Mouse (Mus musculus): ENCODE results near the gene Plpp7.

The Plpp7 gene

DNA sequence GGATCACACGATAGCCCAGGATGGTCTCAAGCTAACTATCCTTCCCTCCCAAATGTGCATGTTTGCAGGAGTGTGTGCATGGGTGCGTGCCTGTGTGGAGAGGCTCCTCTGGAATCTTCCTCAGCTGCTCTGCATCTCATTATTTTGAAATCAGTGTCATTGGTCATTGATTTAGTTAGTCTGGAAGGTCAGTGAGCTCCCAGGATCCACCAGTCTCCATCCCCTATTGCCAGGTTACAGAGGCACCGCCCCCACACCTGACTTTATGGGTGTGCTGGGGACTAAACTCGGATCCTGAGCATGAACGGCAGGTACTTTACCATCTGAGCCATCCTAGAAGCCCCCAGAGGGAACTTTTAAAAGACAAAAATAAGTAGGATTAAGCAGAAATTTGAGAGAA is 7.6 kb downstream of the Plpp7 start:
- no peak for DNase-seq (ENCODE audit: low read depth, low spot score)

DNA sequence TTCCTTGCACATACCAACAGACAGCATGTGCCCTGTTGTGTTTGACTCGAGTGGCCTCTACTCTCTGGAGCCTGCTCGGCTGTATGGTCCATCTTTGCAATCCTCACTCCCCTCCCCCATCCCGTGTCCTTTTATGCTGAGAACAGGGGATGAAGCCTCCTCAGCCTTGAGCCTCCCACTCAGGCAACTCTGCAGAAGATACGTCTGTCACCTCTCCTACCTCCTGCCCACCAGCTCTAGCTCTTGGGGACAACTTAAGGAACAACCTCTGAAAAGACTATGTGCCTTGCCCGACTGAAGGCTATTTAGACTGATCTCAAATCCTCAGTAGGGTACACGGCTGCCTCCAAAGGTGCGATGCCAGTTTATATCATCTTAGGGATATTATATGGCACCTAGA is 8.2 kb downstream of the Plpp7 start:
- no peak for DNase-seq (ENCODE audit: low read depth, low spot score)

DNA sequence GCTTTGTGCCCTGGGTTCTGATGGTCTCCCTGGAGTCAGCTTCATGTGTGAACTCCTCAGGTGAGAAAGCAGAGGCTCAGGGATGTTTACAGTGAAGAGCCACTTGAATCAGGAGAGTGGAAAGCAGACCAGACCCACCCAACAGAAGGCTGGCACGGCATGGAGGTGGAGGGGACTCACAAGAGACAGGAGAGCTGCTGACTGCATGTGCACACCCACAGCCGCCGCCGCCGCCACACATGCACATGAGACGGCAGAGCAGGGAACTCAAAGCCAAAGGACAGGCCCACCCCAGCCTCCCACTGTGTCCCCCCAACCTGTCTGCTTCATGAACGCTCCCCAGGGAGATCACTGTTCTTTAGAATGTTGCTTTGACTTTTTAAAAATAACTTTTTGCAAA is 8.8 kb downstream of the Plpp7 start:
- DNase-seq (ENCODE audit: low read depth, low spot score), result no peak

DNA sequence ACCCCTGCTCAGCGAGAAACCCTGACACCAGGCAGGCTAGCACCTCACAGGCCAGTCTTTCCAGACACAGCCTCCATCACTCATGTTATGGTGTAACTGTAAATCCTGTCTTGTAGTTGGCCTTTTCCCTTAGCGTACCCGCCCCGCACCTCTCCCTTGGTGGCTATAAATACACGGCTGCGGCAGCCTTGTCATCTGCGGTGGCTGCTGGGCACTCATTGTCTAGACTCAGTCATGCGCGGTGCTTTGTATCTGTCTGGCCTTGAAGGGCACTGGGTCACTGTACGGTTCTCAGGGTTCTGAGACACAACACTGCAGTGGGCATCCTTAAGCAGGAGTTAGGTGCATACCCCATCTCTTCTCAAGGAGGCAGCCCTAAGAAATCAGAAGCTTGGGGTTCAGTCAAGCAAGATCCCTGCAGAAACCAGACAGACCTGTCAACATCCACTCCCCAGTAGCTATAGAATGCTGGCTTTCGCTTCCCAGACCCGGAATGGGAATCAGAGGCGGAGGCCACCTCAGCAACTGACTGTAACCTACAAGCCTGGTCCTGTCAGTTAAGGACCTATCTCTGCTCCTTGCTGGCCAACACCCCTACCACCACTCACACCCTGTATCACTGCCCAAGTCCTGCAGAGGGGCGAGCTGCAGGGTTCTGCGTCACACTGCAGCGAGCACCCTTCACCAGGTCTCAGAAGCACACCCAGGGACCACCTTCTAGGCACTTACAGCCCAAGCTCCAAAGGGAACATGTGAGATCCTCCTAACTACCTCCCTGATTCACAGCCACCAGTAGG is 10.0 kb downstream of the Plpp7 start:
- DNase-seq (ENCODE audit: low read depth, low spot score), result no peak

DNA sequence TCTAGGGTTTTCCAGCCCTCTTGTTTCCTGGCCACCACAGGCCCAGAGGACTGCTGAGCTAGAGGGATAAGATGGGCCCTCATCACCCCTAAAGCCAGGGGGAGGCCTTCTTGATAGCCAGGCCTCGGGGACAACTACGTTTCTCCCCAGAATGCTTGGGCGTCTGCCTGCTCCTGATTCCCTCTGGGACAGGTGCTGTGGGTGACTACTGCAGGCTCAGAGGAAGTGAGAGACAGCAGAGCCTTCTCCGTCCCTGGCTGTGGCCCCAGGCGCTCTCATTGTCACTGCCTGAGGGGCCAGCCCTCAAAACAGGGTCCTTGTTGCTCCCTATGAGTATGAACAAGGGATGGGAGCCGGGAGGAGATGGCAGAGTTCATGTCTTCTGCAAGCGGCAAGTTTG is 10.6 kb downstream of the Plpp7 start:
- no peak for DNase-seq (ENCODE audit: low read depth, low spot score)

DNA sequence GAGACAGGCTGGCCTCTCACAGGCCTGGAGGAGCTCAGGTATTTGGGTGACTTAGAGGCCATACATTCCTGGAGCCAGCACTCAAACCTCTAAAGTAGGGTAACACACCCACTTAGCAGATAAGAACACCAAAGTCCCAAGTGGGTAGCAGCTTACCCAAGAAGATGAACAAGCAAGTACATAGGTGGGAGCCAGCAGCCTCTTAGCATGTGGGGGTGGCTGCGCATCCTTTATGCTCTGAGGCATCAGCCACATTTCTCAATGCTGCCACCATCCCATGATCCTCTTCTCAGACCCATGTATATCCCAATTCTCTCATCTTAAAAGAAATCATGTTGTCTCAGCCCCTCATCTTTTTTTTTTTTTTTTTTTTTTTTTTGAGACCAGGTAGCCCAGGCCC is 15.9 kb downstream of the Plpp7 start:
- DNase-seq (ENCODE audit: low read depth, low spot score), result peak; percentile 60

DNA sequence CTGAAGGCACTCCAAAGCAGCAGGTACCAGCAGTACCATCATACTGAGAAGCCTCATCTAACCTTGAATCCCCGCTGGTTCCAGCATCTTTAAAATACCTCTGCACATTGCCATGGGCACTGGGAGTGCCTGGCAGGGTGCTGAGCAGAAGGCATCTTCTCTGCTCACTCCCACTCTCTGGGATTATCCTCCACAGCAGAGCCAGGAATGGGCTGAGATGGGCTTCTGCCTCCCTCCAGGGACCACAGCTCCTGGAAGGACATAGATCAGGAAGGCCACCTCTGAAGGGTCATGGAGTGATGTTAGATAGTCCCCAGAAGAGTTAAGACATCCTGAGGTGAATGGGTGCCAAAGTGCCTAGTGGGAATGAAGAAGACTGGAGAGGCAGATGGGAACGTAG is 17.2 kb downstream of the Plpp7 start:
- no peak for DNase-seq (ENCODE audit: low read depth, low spot score)

DNA sequence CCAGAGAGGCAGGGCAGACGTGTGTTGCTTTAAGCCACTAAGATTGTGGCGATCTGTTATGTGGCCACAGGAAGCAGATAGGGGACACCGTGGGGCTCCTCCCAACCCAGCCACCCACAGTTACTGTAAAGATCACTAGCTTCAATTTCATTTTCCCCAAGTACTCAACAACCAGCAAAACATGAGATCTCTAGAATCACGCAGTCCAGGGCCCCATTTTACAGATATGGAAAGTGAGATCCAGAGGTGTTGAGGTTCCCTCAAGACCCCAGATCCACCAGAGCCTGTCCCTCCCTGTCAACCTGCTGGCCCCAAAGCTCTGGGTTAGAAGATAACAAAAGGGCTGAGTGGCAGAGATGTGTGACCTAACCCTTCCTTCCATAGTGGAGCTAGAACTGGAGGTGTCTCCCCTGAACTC is 20.5 kb downstream of the Plpp7 start:
- no peak for DNase-seq (ENCODE audit: low read depth, low spot score)

DNA sequence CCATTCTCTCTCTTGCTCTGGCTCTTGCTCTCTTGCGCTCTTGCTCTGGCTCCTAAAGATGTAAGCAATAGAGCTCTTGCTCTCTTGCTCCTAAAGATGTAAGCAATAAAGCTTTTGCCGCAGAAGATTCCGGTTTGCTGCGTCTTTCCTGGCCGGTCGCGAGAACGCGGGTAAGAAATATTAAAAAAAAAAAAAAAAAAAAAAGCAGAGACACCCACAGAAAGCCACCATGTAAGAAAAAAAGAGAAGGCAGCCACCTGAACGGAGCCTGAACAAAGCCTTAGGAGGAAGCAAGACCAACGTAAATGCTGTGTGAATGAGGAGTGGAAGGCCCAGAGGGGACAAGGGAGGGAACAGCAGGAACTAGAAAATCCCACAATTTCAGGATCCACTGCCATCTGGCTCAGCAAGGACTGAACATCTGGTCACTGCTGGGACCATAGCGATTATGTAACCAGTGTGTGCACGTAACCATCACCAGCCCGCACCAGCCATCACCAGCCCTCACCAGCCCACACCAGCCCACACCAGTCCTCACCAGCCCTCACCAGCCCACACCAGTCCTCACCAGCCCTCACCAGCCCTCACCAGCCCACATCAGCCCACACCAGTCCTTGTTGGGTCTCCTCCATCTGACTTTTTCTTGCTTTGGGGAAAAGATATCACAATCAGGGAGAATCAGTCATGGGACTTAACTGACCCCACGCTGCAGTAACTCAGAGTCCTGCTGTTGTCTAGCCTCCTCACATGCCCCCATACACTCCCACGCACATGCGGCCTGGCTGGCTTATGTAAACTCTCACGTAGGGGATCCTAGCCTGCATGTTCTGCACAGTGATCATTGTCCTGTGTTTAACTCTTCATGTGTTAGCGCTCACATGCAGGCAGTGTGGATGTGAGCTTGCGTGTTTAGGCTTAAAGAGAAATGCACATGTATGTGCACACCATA is 24.7 kb downstream of the Plpp7 start:
- DNase-seq (ENCODE audit: low read depth, low spot score), result no peak

DNA sequence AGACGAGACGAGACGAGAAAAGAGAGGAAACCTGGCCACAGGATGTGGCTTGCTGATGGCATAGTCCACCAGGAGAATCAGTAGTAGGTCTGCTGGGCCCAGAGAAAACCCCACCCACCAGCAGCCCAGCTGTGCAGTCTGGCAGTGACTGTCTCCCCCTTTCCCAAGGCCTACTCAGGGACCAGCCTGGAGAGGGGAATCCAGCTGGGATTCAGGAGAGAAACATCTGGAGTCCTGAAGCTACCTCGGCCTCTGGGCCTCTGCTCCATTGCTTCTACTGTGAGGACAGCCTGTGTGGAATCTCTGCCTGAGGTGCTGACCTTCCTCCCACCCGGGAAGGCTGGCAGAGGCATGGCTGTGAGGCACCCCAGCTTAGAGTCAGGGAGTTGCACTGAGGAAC is 25.8 kb downstream of the Plpp7 start:
- no peak for DNase-seq (ENCODE audit: low read depth, low spot score)

DNA sequence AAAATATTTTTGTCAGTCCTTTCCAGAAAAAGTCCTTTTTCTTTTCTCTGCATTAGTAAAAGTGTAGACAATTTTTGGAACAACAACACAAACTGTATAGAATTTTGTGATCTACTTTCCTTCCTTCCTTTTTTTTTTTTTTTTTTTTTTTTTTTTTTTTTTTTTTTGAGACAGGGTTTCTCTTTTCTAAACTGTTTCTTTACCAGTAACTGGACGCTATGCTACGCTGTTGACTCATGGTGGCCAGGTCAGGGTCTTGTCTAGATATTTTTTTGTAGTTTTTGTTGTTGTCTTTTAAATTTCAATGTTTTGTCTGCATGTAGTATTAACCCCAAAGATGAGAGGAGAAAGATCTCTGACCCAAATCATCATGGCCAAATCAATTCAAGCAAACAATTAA is 26.5 kb downstream of the Plpp7 start:
- DNase-seq (ENCODE audit: low read depth, low spot score), result no peak

DNA sequence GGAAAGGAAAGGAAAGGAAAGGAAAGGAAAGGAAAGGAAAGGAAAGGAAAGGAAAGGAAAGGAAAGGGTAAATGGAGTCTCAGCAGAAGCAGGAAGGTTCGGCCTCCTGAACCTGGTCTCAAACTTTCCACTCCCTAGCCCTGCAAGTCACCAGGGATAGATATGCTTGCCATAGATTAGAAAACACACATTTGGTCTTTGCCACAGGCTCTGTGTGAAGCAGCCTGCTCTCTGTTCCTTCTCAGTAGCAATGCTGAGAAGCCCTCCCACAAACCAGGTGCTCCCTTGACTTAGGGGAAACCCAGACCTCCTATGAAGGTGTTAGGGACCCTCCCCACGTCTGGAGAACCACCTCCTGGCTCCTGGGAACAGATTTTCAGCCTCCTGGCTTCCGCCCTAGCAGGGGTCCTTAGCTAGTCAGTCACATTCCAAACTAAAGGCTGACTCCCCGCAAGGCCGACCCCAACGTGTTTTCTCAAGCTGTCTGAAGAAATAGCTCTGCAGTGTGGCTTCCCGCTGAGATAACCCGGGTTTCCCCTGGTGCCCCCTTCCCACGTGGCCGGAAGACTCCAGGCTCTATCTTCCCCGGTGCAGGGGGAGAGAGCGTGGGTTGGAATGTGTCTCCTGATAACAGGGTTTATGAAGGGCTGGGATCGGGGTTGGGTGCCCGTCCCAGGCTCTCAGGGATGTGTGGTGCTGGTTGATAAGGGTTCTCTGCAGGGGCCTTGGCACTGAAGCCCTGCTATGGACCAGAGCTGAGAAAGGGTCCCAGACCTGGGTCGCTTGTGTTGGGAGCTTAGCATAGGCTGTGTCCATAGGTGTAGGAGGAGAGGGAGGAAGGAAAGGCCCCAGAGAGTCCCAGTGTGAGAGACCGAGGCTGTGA is 32.6 kb downstream of the Plpp7 start:
- no peak for DNase-seq (ENCODE audit: low read depth, low spot score)

DNA sequence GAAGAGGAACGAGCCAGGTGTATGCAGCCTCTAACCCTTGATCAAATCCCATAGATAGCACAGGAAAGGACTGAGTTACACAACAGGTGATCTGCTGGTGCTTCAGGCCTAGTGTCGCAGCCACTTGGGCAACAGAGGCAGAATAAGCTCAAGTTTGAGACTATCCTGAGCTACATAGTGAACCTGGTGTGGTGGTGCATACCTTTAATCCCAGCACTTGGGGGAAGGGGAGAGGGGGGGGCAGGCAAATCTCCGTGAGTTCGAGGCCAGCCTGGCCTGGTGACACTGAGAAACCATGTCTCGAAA is 33.2 kb downstream of the Plpp7 start:
- no peak for DNase-seq (ENCODE audit: low read depth, low spot score)

DNA sequence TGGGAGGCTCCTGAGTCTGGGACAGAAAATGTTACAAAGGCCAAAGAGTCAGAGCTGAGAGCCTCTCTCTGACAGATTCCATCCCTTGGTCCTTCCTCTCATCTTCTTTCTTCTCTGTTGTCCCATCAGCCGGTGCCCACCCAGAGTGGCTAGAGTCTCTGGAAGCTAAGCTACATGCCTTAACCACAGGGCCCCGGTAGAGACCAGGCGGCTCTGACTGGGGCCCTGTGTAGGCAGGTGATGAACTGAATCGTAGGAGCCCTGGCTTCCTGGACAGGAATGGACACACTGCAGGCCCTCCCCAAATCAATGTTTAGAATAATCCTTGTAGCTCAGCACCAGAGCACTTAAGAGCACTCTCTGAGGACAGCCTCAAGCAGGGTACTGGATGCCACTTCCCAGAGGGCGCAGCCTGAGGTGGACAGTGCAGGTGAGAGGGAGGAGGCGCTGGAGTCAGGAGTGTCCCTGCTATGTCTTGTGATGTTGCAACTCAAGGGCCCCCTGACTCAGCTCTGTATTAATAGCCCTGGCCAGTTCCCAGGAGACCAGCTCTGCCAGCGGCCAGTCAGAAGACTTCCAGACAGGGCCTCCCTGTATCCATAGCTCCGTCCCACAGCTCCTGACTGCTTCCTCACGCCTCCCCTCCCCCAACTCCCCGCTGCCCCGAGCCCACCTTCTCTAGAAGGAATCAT is 34.2 kb downstream of the Plpp7 start:
- no peak for DNase-seq (ENCODE audit: low read depth, low spot score)

DNA sequence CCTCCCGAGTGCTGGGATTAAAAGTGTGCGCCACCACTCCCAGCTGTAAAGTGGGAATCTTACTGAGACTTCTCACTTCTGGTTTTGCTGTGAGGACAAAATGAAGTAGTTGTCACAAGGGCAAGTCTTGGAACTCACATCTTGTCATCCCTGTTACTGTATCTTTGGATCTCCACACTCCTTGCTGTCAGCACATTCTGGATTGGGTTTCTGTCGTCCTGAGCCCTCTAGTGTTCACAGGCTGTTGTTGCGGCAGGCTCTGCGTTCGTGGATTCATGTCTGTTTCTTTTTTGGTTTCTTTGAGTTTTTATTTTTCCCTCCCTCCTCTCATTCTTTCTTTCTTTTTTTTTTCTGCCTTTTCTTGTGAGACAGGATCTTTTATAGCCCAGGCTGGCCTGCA is 35.1 kb downstream of the Plpp7 start:
- DNase-seq (ENCODE audit: low read depth, low spot score), result no peak

DNA sequence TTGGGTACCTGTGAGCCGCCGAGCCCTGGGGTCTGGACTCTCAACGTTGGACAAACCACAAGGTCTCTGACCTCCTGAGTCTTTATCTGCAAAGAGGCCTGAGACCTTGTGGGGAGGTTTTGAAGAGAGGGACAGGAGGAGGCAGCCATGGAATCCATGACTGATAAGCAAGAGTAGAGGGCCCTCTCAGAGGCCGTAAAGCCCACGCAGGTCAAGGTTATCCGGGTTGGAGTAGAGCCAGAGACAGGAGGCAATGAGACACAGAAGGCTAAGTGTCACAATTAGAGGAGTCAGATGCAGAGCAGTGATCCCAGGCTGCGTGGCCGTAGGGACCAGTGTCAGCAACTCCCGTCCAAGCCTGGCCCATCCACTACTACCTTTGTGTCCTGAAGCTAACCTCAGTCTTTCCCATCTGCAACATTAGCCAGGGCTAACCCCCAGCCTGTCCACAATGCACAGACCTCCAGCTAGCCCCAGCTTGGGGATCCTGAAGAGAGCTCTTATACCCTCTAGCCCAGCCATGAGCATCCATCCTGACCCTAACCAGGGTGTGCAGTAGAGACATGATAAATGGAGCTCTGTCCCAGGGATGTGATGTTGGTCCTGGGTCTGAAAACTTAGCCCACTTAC is 36.0 kb downstream of the Plpp7 start:
- DNase-seq (ENCODE audit: low read depth, low spot score), result no peak

DNA sequence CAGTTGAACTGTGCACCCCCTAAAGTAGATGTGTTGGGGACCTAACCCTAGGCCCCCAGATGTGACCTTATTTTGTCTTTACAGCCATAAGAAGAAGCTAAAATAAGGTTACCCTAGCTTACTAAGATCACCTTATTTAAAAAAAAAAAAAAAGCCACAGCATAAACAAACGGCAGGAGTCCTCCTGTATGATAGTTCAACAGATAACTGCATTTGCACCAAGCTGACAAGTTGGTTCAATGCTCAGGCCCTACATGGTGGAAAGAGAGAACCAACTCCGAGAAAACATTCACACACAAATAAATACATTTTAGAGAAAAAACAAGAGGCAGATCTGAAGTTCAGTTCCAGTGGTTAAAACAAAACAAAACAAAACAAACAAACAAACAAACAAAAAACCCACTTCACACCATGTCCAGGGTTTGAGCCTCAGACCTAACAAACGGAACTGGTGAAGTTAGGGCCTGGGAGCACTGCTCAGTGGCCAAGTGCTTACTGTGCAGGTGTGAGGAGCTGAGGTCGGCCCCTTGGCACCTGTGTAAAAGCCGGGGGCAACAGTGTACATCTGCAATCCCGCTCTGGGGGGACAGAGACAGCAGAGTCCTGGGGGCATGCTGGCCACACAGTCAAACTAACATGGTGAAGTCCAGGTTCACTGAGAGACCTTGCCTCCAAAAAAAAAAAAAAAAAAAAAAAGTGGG is 36.7 kb downstream of the Plpp7 start:
- no peak for DNase-seq (ENCODE audit: low read depth, low spot score)

DNA sequence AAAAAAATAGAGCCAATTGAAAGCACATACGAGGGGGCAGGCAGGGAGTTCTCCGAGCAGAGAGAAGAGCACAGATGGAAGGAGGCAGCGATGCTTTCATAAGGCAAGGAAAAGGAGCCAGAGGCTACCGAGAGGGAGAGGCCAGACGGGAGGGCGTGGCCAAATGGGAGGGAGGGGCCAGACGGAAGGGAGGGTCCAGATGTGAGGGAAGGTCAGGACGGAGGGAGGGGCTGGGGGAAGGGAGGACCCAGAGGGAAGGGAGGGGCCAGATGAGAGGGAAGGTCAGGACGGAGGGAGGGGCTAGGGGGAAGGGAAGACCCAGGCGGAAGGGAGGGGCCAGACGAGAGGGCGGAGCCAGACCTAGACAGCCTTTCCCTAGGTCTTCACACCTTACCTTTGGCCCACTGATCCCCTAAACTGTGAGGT is 37.3 kb downstream of the Plpp7 start:
- no peak for DNase-seq (ENCODE audit: low read depth, low spot score)

DNA sequence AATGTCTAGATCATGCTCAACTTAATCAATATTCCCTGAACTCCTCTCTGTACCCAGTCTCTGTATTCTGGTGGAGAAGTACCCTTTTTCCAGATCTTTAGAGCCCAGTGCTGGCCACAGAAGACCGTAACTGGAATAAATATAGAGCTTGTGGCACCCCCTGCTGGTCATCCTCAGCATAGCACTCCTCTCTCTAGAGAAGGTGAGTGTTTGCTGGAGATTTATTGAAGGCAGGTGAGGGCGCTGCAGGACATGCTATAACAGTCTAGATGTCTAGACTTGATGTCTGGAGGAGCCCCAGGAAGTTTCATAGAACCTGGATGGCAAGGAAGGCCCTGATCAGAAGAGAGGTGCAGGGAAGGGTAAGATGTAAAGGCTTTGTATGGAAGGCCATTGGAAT is 38.7 kb downstream of the Plpp7 start:
- DNase-seq (ENCODE audit: low read depth, low spot score), result peak; percentile 78

DNA sequence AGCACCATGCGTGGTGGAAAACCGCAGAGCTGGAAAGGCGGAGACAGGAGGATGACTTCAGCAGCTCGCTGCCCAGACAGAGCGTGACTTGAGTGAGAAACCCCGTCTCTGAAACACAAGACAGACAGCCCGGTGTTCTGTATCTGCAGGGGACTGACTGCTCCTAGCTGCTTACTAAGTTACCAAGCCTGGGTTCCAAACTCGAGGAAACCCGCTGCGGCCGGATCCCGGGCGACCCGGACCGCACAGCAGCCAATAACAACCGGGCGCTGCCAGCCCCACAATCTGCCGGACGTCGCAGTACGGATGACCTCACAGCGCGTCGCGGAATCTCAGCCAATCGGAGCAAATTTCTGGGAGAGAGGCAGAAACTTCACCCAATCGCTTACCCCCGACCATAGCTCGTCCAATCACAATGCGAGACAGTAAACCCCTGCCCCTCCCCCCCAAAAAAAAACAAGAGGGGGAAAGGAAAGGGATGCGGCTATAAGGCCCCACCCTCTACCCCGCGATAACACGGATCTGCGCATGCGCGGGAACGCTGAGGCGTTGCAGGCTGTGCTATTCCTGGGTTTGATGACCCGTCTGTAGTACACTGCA is 42.4 kb downstream of the Plpp7 start:
- peak; percentile 99 for DNase-seq (ENCODE audit: low read depth, low spot score)
